Mouse (Mus musculus): ENCODE results near the gene Itsn1. TPM values are rescaled to one million over a fixed set of nuclear protein-coding genes. Genes with fewer than 3 reads are reported as not detected.
A peak's percentile ranks its signal among the peaks of the same experiment; 100 is the strongest.

Gene Itsn1
- total RNA-seq (2022) = 10 to 100 TPM; 50.2 to 64.1 (median 53.3) TPM

DNA sequence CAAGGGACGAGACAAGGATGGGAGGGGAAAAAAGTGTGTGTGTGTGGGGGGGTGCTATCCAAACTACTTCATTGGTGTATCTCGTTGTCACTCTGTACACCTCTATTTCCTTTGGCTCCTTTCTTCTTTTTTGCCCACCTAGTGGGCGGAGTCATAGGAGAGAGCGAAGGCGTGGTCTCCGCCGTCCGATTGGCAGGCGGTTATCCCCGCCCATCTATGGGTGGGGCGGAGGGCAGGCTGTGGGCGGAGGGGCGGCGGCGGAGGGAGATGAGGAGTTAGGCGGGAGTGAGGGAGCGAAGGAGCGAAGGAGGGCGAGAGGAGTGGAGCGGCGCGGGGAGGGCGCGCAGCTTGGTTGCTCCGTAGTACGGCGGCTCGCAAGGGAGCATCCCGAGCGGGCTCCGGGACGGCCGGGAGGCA lies at the start of gene Itsn1:
Gene Itsn1 (plus strand): TSS at position 216 of the 417 bp plus-strand sequence.
- peak; percentile 96 for DNase-seq (ENCODE audit: low spot score)

DNA sequence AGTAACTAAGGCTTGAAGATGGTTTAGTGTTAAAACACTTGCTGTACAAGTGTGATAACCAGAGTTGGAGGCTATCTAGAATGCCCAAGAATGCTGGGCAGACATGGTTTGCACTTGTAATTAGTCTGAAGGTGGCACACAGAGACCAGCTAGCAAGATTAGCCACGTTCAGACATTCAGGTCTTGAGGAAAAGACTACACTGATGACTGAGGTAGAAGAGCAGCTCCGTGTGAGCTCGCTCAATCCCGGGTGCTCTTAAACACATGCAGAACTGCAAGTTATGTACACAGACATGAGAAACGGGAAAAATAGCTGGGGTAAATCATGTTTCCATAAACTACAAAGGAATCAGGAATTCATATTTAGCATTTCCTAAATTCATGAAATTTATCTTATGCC lies 48.4 kb upstream of the Itsn1 start:
- no peak for DNase-seq (ENCODE audit: low spot score)

DNA sequence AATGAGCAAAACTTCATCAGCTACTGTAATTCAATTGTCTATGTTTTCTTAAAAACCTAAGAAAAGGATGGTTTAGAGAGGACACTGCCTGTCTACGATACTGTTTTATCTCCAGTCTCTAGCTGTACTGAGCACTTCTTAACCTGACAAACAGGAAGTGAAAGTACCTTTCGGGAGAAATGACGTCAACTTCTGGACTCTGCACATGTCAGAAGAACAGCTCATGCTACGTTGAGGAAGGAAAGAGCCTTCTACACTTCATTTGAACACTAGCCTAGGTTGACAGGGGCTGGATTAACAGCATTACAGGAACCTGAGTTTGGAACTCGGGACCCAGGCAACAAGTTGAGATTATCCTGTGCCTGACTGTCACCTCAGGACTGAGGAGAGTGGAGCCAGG lies 43.6 kb upstream of the Itsn1 start:
- no peak for DNase-seq (ENCODE audit: low spot score)

DNA sequence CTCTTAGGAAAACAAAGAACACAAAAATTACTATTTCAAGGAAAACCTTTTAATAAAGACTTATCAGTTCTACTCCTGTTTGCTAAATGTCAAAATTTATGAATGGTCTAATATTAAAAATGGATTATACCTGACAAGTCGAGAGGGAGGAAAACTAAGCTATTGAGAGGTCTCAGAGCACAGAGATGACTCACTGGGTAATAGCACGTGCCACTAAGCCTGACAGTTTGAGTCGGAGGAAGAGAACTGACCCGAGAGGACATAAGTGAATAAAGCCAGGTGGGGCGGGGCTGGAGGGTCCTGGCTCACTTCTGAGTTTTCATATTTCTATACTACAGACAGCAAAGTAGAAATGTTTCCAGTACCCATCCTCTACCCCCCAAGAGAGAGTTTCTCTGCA lies 42.7 kb upstream of the Itsn1 start:
- no peak for DNase-seq (ENCODE audit: low spot score)

DNA sequence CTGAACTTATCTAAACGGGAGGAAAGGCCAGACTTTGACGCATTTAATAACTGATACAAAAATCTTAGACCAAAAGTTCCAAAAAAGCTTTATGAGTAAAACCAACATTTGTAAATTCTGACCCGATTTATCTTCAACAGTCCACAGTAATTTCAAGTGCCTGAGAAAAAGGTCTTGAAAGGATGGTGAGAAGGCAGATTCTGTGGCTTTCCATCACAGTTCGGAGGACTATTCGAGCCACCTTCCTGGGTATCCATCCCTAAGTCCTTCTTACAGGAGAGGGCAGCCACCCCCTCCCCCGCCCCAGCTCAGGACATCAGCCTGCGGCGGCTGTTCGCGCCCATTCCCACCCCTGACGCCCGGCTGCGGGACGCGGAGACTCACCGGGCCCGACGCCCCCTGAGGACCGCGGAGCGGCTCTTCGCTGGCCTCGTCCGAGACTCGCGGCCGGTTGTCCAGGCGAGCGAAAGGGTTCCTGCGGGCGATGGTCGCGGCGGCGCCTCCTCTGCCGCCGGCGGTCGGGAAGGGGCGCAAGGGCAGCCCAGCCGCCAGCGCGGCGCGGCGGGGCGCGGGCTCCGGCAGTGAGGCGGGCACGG lies 41.0 kb upstream of the Itsn1 start:
- no peak for DNase-seq (ENCODE audit: low spot score)

DNA sequence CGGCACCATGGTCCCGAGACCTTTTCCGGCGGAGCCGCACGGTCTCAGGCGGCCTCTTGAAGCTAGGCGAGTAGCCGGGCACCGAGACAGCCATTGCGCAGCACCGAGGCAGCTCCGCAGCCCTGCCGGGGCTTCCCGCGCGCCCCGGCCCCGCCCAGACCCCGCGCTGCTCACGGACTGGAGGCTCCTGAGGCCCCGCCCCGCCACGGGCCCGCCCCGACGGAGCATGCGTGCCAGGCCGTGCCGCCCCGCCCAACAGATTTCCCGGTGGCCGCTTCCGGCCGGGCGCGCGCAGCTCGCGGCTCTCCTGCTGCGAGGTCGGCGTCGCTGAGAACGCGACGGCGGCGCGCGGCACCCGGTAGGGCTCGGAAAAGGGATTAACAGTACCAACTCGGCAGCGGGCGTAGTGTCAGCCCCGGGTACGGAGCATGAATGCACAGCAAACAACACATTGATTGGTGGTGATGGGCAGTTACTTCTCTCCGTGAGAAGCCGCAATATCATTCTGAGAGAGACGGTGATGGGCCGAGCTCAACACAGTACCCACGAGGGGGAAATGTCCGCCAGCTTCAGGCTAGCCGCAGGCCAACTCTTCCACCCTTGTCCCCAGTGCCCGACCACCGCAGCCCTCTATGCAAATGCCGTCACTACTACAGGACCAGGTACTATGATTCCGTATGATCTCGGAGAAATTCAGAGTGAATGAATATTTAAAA lies 40.3 kb upstream of the Itsn1 start, which contains the start of gene Donson:
Gene Donson (minus strand): TSS at position 152 of the 716 bp plus-strand sequence.
- DNase-seq (ENCODE audit: low spot score) = peak; percentile 89

DNA sequence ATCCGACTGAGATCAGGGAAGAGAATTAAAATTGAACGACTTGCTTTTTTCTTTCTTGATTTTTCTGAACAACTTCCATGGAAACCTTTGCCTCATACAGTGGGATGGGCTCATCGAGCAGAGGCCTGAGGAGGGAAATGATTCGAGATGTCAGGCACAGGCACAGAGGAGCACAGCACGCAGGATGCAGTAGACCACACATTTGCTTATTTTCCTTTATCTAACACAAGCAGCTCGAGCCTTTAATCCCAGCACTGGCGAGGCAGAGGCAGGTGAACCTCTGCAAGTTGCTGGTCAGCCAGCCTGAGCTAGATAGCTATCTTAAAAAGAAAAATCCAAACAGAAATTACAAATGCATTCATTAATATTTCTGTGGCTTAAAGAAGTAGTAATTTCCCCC lies 39.3 kb upstream of the Itsn1 start:
- no peak for DNase-seq (ENCODE audit: low spot score)

DNA sequence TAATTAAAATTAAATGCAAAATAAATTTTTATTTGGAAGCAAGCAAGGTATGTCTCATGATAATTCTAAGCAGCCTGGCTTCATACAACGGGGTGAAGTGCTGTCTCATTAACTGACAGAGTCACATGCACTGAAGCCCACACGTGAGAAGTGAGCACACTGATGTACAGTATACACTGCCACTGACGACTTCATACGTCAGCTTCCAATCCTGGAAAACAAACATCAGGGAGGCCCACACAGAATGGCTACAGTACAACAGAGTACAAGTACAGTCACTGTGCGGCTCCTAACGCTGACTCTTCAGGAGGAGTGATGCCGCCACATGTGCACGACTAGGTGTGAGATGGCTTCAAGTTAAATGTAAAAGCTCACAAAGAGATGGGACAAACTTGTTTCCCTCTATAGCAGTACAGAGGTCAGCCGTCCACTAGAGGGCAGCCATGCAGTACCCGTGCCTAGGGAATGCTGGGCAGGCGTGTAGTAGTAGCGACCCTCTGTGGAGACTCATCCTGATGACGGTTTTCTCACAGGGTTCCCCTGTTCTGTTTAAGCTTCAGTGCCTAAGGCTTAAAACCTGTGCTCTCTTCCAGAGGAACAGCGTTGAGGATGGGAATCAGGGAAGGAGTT lies 34.5 kb upstream of the Itsn1 start:
- DNase-seq (ENCODE audit: low spot score) = peak; percentile 71

DNA sequence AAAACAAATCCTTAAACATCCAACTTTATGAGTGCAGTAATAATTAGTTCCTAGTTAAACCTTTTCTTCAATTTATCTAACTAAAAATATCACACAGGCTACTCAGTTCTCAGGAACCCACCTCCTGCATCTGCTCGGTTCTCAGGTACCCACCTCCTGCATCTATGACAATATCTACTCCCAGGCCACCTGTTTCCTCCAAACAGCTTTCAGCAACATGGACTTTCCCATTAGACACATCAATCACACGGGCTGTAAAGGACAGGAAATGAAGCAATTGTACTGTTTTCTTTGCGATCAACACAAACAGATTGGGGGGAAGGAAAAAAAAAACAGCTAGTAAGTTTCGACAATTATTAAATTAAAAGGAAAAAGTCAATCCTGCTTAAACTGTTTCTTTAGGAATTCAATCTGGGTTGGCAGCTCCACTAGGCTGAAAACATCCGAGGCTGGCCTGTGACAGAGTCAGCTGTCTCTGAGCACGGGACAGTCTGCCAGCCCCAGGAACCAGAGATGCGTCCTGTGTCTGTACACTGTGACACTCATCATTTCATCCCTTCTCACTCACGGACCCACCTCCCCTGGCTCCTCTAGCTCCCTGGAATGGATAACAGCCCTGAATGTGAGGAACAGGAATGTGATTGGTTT lies 33.8 kb upstream of the Itsn1 start:
- DNase-seq (ENCODE audit: low spot score) = no peak

DNA sequence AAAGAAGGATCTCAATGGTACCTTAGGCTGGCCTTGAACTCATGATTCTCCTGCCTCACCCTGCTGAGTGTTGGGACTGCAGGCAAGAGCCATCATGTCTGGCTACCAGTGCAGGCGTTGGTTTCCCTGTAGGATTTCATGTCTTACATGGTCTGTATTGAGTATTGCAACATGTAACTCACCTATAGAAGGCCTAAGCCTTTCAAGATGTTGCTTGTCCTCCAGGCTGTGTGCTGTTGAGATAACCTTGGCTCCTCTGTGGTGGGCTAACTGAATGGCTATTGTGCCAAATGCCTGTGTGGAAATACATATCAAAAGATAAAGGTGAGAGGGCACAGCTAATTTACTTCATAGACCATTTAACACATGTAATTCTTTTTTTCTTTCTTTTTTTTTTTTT lies 30.1 kb upstream of the Itsn1 start:
- no peak for DNase-seq (ENCODE audit: low spot score)

DNA sequence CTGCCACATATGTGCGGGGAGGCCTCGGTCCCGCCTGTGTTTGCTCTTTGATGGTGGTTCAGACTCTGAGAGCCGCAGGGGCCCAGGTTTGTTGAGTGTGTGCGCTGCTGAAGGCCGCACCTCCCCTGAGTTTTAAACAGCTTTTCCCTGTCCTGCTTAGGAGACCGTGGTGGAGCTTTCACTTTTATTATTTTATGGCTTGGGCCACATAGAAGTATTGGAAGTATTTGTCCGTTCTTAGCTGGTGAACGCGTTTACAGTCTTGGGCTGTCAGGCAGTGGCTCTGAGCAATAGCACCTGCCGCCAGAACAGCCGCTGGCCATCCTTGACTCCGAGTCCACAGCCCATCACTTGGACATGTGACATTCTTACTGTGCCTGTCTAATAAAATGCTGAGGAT lies 27.2 kb upstream of the Itsn1 start:
- no peak for DNase-seq (ENCODE audit: low spot score)

DNA sequence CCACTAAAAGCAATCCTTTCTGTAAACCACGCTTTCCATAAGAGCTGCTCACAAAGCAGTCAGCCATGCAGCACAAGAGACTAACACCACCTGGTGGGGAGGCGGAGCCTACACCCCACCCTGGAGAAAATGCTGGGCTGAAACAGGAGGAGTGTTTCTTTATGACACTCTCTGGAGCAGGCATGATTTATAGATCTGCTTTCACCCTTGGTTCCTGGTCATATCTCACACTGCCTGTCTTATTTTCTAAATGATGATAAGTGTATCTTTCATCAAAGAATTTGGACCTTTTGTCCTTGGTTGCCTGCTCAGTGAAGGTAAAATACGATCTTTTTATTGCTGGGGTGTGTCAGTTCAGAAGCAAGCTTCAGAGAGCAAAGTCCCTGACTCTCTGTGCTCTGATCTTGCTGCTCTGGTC lies 26.3 kb upstream of the Itsn1 start:
- no peak for DNase-seq (ENCODE audit: low spot score)

DNA sequence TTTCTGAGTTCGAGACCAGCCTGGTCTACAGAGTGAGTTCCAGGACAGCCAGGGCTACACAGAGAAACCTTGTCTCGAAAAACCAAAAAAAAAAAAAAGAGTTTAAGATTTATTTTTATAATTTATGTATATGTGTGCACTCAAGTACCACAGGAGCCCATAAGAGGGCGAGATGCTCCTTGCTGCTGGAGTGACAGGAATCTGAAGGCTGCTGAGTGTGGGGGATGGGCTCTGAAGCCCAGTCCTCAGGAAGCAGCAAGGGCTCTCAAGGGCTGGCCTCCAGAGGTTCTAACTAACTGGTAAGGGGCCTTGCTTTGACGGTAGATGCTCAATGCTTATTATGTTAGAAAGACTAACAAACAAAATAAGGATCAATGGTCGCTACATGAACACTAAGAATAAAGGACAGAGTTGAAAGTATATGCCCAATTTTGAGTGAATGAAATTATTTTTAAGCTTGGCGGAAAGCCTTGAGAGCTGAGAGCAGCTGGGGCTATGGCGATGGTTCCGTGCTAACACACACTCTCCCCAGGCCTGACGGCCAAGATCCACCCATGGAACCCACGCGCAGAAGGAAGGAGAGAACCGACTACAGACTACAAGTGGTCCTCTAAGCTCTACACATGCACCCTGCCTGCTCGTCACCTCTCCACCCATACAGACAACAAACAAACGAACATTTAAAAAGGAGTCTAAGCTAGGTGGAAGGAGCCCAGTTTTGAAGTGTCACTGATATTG lies 24.3 kb upstream of the Itsn1 start:
- no peak for DNase-seq (ENCODE audit: low spot score)

DNA sequence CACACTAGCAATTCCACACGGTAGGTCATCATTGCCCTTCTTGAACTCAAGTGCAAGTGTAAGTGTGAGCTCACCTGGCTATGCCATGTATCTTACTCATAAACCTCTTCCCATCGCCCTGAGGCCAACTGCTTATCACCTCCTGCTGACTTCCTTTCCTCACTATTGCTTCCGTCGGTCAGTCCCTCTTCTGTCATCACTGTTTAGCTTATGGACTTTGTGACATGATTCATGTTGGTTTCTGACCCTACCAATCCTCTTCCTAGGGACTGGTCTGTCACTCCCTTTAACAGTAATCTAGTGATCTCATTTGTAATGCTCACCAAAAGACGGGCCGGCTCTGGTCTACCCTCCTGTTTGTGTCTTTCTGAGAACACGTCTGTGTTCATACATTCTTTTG lies 18.8 kb upstream of the Itsn1 start:
- no peak for DNase-seq (ENCODE audit: low spot score)

DNA sequence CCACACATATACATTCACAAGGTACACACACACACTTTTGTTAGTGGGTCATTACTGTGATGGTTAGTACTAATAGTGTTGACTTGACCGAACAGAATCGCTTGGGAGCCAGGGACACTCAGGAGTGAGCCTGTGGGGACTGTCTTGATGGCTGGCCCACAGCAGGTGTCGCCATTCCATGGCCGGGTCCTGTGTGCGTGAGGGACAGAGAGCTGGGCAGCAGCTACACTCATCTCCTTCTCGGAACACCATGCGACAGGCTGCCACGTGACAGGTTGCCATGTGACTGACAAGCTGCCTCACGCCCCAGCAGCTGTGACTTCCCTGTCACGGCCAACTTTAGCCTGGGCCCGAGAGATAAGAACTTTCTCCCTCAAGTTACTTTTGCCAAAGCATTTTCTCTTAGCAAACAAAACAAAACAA lies 12.1 kb upstream of the Itsn1 start:
- peak; percentile 67 for DNase-seq (ENCODE audit: low spot score)

DNA sequence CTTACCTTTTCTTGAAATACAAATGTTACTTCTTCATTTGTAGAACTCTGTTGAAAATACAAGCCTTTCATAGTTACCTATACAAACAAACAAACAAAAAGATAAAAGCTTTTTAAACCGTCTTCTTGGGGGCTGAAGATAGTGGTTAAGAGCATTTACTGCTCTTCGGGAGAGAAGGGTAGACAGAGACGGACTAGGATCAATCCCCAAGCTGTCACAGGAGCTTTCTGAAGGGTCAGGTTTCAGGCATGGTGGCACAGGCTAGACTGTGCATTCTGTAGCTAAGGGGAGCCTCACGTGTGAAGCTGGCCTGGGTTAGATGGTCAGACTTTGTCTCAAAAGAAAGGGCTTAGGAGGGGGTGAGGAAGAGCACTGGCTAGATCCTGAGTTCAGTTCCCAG lies 11.7 kb upstream of the Itsn1 start:
- DNase-seq (ENCODE audit: low spot score) = no peak

DNA sequence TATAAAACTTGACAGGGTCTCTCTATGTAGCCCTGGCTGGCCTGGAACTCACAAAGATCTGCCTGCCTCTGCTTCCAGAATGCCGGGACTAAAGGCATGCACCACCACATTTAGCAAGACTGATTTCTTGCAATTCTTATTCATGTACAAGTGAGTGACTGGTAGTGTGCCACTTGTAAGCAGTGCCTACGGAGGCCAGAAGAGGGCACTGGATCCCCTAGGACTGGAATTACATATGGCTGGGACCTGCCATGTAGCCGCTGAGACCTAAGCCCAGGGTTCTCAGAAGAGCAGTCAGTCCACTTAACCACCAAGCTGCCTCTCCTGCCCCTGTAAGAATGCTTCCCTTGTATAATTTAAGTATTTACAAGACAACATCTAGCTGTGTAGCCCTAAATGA lies 4.8 kb upstream of the Itsn1 start:
- DNase-seq (ENCODE audit: low spot score) = peak; percentile 60

DNA sequence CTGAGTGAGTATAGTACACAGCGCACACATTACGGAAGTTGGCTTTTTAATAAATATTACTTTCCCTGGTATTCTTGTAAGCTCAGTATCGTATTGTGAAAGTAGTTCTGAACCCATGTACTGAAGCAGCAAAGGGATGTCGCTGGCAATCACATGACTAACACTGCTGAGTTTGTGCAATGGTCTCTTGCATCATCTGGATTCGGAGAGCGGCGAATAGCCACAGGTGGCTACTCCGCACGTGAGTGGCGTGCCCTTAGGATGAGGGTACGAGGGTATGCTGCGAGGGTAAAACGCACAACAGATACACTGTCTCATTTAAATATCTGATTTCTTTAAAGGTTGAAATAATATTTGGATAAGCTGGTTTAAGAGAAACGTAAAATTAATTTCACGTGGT lies 1.6 kb upstream of the Itsn1 start:
- no peak for DNase-seq (ENCODE audit: low spot score)

DNA sequence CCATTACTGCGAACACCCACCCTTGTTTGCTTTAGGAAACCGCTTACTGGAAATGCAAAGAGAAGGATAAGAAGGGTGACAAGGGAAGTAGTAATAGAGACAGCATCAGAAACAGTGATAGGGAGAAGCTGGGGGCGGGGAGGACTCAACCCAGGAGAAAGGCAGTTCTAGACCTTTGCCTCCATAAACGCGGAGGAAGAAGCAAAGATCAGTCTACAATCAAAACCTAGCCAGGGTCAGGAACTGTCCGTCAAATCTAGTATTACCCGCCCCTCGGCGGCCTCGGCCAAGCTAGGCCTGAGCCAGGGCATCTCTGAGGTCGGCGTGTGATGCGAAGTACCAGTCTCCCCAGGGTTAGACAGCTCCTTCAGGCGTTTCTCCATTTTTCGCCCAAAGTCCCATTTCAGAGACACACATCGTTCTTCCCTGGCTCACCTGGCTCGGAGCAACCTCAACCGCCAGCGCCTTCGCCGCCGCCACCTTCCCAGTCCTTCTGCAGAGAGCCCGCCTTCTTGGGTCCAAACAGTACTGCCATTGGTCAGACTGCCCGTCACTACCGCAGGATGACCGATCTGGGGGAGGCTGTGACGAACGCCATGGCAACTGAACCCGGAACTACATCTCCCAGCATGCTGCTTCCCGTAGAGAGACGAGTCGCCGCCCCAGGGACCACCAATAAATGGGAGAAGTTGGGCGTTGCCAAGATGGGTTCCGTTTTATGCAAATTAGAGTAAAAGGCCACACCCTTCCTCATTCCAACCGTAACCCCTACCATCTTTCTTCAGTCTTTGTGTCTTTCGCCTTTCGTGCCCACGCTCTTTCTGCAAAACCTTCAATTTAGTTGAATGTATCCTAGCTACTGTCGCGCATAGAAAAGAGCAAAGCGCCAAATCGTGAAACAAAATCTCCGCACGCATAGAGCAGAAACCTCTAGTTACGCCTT lies 687 bp upstream of the Itsn1 start, which contains the start of gene Cryzl1:
Gene Cryzl1 (minus strand): TSS at position 853 of the 943 bp plus-strand sequence.
- DNase-seq (ENCODE audit: low spot score) = peak; percentile 99

DNA sequence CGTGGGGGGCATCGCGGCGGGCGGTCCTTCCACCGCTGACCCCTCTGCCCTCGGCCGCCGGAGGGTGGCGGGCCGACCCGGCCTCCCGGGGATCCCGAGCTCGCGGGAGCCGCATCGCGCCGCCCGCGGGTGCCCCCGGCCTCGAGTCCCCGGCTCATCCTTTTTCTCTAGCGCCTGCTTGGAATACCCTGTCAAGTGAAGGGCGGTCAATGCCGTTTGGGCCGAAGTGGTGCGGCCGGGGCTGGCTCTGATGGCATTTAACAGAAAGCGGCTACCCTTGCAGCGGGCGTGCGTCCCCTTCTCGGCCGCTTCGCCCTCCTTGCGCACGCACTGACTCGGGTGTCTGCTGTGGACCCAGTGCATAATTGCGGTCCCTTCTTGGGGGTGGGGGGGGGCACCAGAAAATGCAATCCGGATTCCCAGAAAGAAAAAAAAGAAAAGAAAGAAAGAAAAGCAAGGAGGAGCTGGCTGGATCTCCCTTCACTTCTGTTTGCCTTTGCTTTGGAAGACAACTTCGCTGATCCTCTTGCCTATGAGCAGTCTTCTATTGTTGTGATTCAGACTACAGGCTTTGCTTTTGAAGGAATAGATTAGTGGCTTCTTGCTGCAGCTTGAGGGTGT lies 850 bp downstream of the Itsn1 start:
- no peak for DNase-seq (ENCODE audit: low spot score)

All from heart, adult 8-10 months (tissue).